Mouse (Mus musculus): ENCODE data around the gene Plet1. TPM values are rescaled to one million over a fixed set of nuclear protein-coding genes. Genes with fewer than 3 reads are reported as not detected.

Gene Plet1
- polyA plus RNA-seq (2016; fragmentation: Nextera tagmentation; extraction: Ambion mirVana), result 0.16 TPM in 1 of 2 replicates, not detected in the other

- 79% methylated on average over 6 of the region's 6 CpGs for WGBS
- no peak within 1 kb of the TSS for H3K4me3 ChIP-seq (replicated peaks)
- no peaks in the 10 kb centered on the region for H3K36me3 ChIP-seq
- no peak within 1 kb of the TSS for H3K4me2 ChIP-seq
- no peaks in the 10 kb centered on the region; the same call in none of the 2 replicates for H3K27me3 ChIP-seq
- H3K27ac ChIP-seq, result no peak within 1 kb of the TSS
- H3K9ac ChIP-seq (replicated peaks), result no peak within 1 kb of the TSS
- ATAC-seq (ENCODE audit: insufficient number of reproducible peaks, insufficient read depth, low FRiP score, low TSS enrichment, low read depth), result no peak
- peaks cover 13% of the 10 kb centered on the region; the same call in 1 of the 2 replicates for H3K4me1 ChIP-seq (replicated peaks)
- H3K9me3 ChIP-seq, result no peaks in the 10 kb centered on the region
These were observed at the start of gene Plet1 for GRCm38 (mm10) chr9:50494311-50494710. TSS of gene Plet1 (plus strand) at chr9:50494525.

- Histone ChIP-seq H3K9ac (replicated peaks) (no peak overlapping the region), H3K9me3 (0 out of 2 replicates have a peak, but pooled peaks cover 5% of the 10 kb centered on the region), H3K4me1 (replicated peaks) (no peaks in the 10 kb centered on the region), H3K27me3 (no peaks in the 10 kb centered on the region), H3K27ac (no peak overlapping the region), H3K4me3 (replicated peaks) (no peak overlapping the region), H3K36me3 (no peaks in the 10 kb centered on the region), H3K4me2 (no peak overlapping the region)
- WGBS, result 61% methylated on average over 13 of the region's 13 CpGs
- ATAC-seq (ENCODE audit: insufficient number of reproducible peaks, insufficient read depth, low FRiP score, low TSS enrichment, low read depth), result no peak
These were observed 45.3 kb upstream of the Plet1 start for GRCm38 (mm10) chr9:50449048-50449447.

GRCm38 (mm10) chr9:50451456-50452218 lies 42.7 kb upstream of the Plet1 start:
- peak overlapping the region; percentile 29; the same call in 1 of the 2 replicates for H3K27ac ChIP-seq
- H3K27me3 ChIP-seq, result no peaks in the 10 kb centered on the region
- peak; percentile 69; the same call in 1 of the 2 replicates for ATAC-seq (ENCODE audit: insufficient number of reproducible peaks, insufficient read depth, low FRiP score, low TSS enrichment, low read depth)
- H3K36me3 ChIP-seq, result no peaks in the 10 kb centered on the region
- WGBS, result 63% methylated on average over 9 of the region's 9 CpGs
- no peak overlapping the region for H3K9ac ChIP-seq (replicated peaks)
- H3K4me2 ChIP-seq, result no peak overlapping the region
- H3K4me3 ChIP-seq (replicated peaks), result no peak overlapping the region
- no peaks in the 10 kb centered on the region for H3K9me3 ChIP-seq
- no peaks in the 10 kb centered on the region for H3K4me1 ChIP-seq (replicated peaks)

- 14% methylated on average over 10 of the region's 10 CpGs for WGBS
- ATAC-seq (ENCODE audit: insufficient number of reproducible peaks, insufficient read depth, low FRiP score, low TSS enrichment, low read depth), result peak; percentile 50; the same call in 1 of the 2 replicates
- H3K9ac ChIP-seq (replicated peaks), result no peak overlapping the region
- no peaks in the 10 kb centered on the region for H3K9me3 ChIP-seq
- H3K4me2 ChIP-seq, result 0 out of 2 replicates have a peak overlapping the region, but pooled peaks have one; percentile 16
- H3K36me3 ChIP-seq, result no peaks in the 10 kb centered on the region
- H3K27ac ChIP-seq, result peak overlapping the region; percentile 29; the same call in 1 of the 2 replicates
- no peaks in the 10 kb centered on the region for H3K4me1 ChIP-seq (replicated peaks)
- no peak overlapping the region for H3K4me3 ChIP-seq (replicated peaks)
- no peaks in the 10 kb centered on the region for H3K27me3 ChIP-seq
These were observed 42.0 kb upstream of the Plet1 start for GRCm38 (mm10) chr9:50452303-50452775.

GRCm38 (mm10) chr9:50457596-50457995 lies 36.7 kb upstream of the Plet1 start:
- Histone ChIP-seq H3K9ac (replicated peaks) (no peak overlapping the region), H3K4me1 (replicated peaks) (no peaks in the 10 kb centered on the region), H3K27ac (no peak overlapping the region), H3K27me3 (no peaks in the 10 kb centered on the region), H3K4me2 (no peak overlapping the region), H3K36me3 (no peaks in the 10 kb centered on the region), H3K9me3 (no peaks in the 10 kb centered on the region), H3K4me3 (replicated peaks) (no peak overlapping the region)
- 91% methylated on average over 7 of the region's 7 CpGs for WGBS
- ATAC-seq (ENCODE audit: insufficient number of reproducible peaks, insufficient read depth, low FRiP score, low TSS enrichment, low read depth), result no peak

- no peaks in the 10 kb centered on the region for H3K4me1 ChIP-seq (replicated peaks)
- H3K27me3 ChIP-seq, result no peaks in the 10 kb centered on the region
- H3K9me3 ChIP-seq, result no peaks in the 10 kb centered on the region
- WGBS, result 62% methylated on average over 2 of the region's 2 CpGs
- no peak overlapping the region for H3K9ac ChIP-seq (replicated peaks)
- no peak overlapping the region for H3K27ac ChIP-seq
- ATAC-seq (ENCODE audit: insufficient number of reproducible peaks, insufficient read depth, low FRiP score, low TSS enrichment, low read depth), result no peak
- H3K4me3 ChIP-seq (replicated peaks), result no peak overlapping the region
- no peak overlapping the region for H3K4me2 ChIP-seq
- H3K36me3 ChIP-seq, result no peaks in the 10 kb centered on the region
These were observed 34.8 kb upstream of the Plet1 start for GRCm38 (mm10) chr9:50459537-50459936.

- Histone ChIP-seq H3K36me3 (no peaks in the 10 kb centered on the region), H3K9ac (replicated peaks) (0 out of 2 replicates have a peak overlapping the region, but pooled peaks have one; percentile 1), H3K9me3 (no peaks in the 10 kb centered on the region), H3K4me3 (replicated peaks) (no peak overlapping the region; the same call in 1 of the 2 replicates), H3K27ac (no peak overlapping the region), H3K4me1 (replicated peaks) (no peaks in the 10 kb centered on the region), H3K27me3 (no peaks in the 10 kb centered on the region), H3K4me2 (peak overlapping the region; percentile 44)
- WGBS, result 43% methylated on average over 19 of the region's 19 CpGs
- ATAC-seq (ENCODE audit: insufficient number of reproducible peaks, insufficient read depth, low FRiP score, low TSS enrichment, low read depth), result no peak
These were observed 31.7 kb upstream of the Plet1 start for GRCm38 (mm10) chr9:50462494-50463204.

GRCm38 (mm10) chr9:50463205-50463508 lies 31.2 kb upstream of the Plet1 start:
- Histone ChIP-seq H3K36me3 (no peaks in the 10 kb centered on the region), H3K4me1 (replicated peaks) (no peaks in the 10 kb centered on the region), H3K9ac (replicated peaks) (no peak overlapping the region), H3K9me3 (no peaks in the 10 kb centered on the region), H3K27ac (no peak overlapping the region), H3K4me2 (peak overlapping the region; percentile 44; the same call in 1 of the 2 replicates), H3K27me3 (no peaks in the 10 kb centered on the region), H3K4me3 (replicated peaks) (no peak overlapping the region)
- 31% methylated on average over 4 of the region's 4 CpGs for WGBS
- ATAC-seq (ENCODE audit: insufficient number of reproducible peaks, insufficient read depth, low FRiP score, low TSS enrichment, low read depth), result no peak

- ATAC-seq (ENCODE audit: insufficient number of reproducible peaks, insufficient read depth, low FRiP score, low TSS enrichment, low read depth), result no peak
- H3K27me3 ChIP-seq, result no peaks in the 10 kb centered on the region
- H3K9me3 ChIP-seq, result no peaks in the 10 kb centered on the region
- H3K36me3 ChIP-seq, result no peaks in the 10 kb centered on the region
- H3K4me3 ChIP-seq (replicated peaks), result no peak overlapping the region
- no peak overlapping the region for H3K4me2 ChIP-seq
- no peak overlapping the region for H3K27ac ChIP-seq
- 86% methylated on average over 5 of the region's 5 CpGs for WGBS
- H3K9ac ChIP-seq (replicated peaks), result no peak overlapping the region
- H3K4me1 ChIP-seq (replicated peaks), result peaks cover 7% of the 10 kb centered on the region; the same call in 1 of the 2 replicates
These were observed 23.8 kb upstream of the Plet1 start for GRCm38 (mm10) chr9:50470377-50471100.

GRCm38 (mm10) chr9:50471181-50471901 lies 23.0 kb upstream of the Plet1 start:
- WGBS, result 58% methylated on average over 13 of the region's 13 CpGs
- H3K9ac ChIP-seq (replicated peaks), result no peak overlapping the region
- no peak overlapping the region for H3K4me3 ChIP-seq (replicated peaks)
- H3K9me3 ChIP-seq, result no peaks in the 10 kb centered on the region
- H3K36me3 ChIP-seq, result no peaks in the 10 kb centered on the region
- no peak overlapping the region for H3K4me2 ChIP-seq
- H3K27me3 ChIP-seq, result no peaks in the 10 kb centered on the region
- peaks cover 7% of the 10 kb centered on the region; the same call in 1 of the 2 replicates for H3K4me1 ChIP-seq (replicated peaks)
- H3K27ac ChIP-seq, result no peak overlapping the region
- no peak for ATAC-seq (ENCODE audit: insufficient number of reproducible peaks, insufficient read depth, low FRiP score, low TSS enrichment, low read depth)
